Mouse (Mus musculus) MEL (cell line): ENCODE measurements around the gene Inpp4b. TPM values are rescaled to one million over a fixed set of nuclear protein-coding genes. Genes with fewer than 3 reads are reported as not detected.
A peak's percentile ranks its signal among the peaks of the same experiment; 100 is the strongest.

Experiments used
- DNase-seq: peaks from one replicate; pipeline ENCODE4 v3.0.0; 2011; ENCODE audit warnings: low read depth, low spot score
- H3K27ac ChIP-seq: 2 replicates; pipeline ENCODE4 v1.5.1; 2012; ENCODE audit warnings: low read depth, mild to moderate bottlenecking, control low read depth, low read length, moderate library complexity; ENCODE audit not compliant: control insufficient read depth
- H3K27me3 ChIP-seq, 2 experiments: fragments of 150-350 bp in 1 of 2; sonication (generic) in 1 of 2; 2 replicates each; pipeline ENCODE4 v1.6.1; 2012; ENCODE audit warnings: low read length in 2 of 2, mild to moderate bottlenecking in 2 of 2, improper control_type of control experiment in 1 of 2, moderate library complexity in 1 of 2; ENCODE audit not compliant: insufficient read depth in 2 of 2, control insufficient read depth in 1 of 2
- H3K36me3 ChIP-seq, 2 experiments: 2 replicates each; pipeline ENCODE4 v1.6.1; 2012 to 2014; ENCODE audit warnings: low read length in 2 of 2, improper control_type of control experiment in 1 of 2, inconsistent platforms in 1 of 2, mild to moderate bottlenecking in 1 of 2; ENCODE audit not compliant: insufficient read depth in 2 of 2, control insufficient read depth in 1 of 2
- H3K4me1 ChIP-seq, 2 experiments: fragments of 150-350 bp in 1 of 2; sonication (generic) in 1 of 2; 2 replicates each; pipeline ENCODE4 v1.6.1; 2012; ENCODE audit warnings: low read length in 2 of 2, improper control_type of control experiment in 1 of 2, mild to moderate bottlenecking in 1 of 2; ENCODE audit not compliant: insufficient read depth in 2 of 2, control insufficient read depth in 1 of 2
- H3K4me3 ChIP-seq, 2 experiments: fragments of 150-350 bp in 1 of 2; sonication (generic) in 1 of 2; 2 replicates each; pipeline ENCODE4 v1.5.1; 2012; ENCODE audit warnings: low read depth in 2 of 2, low read length in 2 of 2, mild to moderate bottlenecking in 2 of 2, moderate library complexity in 2 of 2, control low read depth in 1 of 2, improper control_type of control experiment in 1 of 2; ENCODE audit not compliant: control insufficient read depth in 1 of 2, insufficient read depth in 1 of 2
- H3K79me2 ChIP-seq: 2 replicates; pipeline ENCODE4 v1.6.1; 2012; ENCODE audit warnings: mild to moderate bottlenecking, low read length, moderate library complexity; ENCODE audit not compliant: control insufficient read depth, poor library complexity, insufficient read depth
- H3K9ac ChIP-seq: 2 replicates; pipeline ENCODE4 v1.6.1; 2012; ENCODE audit warnings: low read depth, mild to moderate bottlenecking, control low read depth, low read length, moderate library complexity; ENCODE audit not compliant: control insufficient read depth, poor library complexity, severe bottlenecking
- H3K9me3 ChIP-seq: fragments of 150-350 bp; sonication (generic); replicated peaks from 2 replicates; pipeline ENCODE4 v1.6.1; 2012; ENCODE audit warnings: mild to moderate bottlenecking, low read length, improper control_type of control experiment, moderate library complexity; ENCODE audit not compliant: insufficient read depth
- BHLHE40 ChIP-seq: IDR thresholded peaks from 2 replicates; pipeline ENCODE4 v1.6.1; 2012; ENCODE audit warnings: low read depth, mild to moderate bottlenecking, inconsistent platforms, low read length, improper control_type of control experiment, borderline replicate concordance
- CHD1 ChIP-seq: IDR thresholded peaks from 2 replicates; pipeline ENCODE4 v1.6.1; 2012; ENCODE audit warnings: low read depth, mild to moderate bottlenecking, inconsistent platforms, low read length, improper control_type of control experiment
- CHD2 ChIP-seq: IDR thresholded peaks from 2 replicates; pipeline ENCODE4 v1.6.1; 2011; ENCODE audit warnings: low read length, improper control_type of control experiment
- CTCF ChIP-seq, 3 experiments: IDR thresholded peaks in 2 of 3; conservative IDR thresholded peaks in 1 of 3; 2 replicates each; pipeline ENCODE4 v1.5.1; 2011 to 2012; ENCODE audit warnings: low read length in 3 of 3, low read depth in 2 of 3, mild to moderate bottlenecking in 2 of 3, improper control_type of control experiment in 1 of 3, inconsistent platforms in 1 of 3, mixed read lengths in 1 of 3, moderate library complexity in 1 of 3; ENCODE audit not compliant: control insufficient read depth in 1 of 3, insufficient read depth in 1 of 3, poor library complexity in 1 of 3, severe bottlenecking in 1 of 3
- E2F4 ChIP-seq: IDR thresholded peaks from 2 replicates; pipeline ENCODE4 v1.6.1; 2011; ENCODE audit warnings: low read depth, low read length, improper control_type of control experiment, borderline replicate concordance
- ETS1 ChIP-seq: IDR thresholded peaks from 2 replicates; pipeline ENCODE4 v1.6.1; 2012; ENCODE audit warnings: low read depth, mild to moderate bottlenecking, inconsistent platforms, low read length, improper control_type of control experiment, moderate library complexity
- GABPA ChIP-seq: IDR thresholded peaks from 2 replicates; pipeline ENCODE4 v1.6.1; 2012; ENCODE audit warnings: low read depth, mild to moderate bottlenecking, inconsistent platforms, low read length, improper control_type of control experiment, moderate library complexity
- JUND ChIP-seq: IDR thresholded peaks from 2 replicates; pipeline ENCODE4 v1.6.1; 2011; ENCODE audit warnings: low read depth, mild to moderate bottlenecking, improper control_type of control experiment, low read length
- MAX ChIP-seq: IDR thresholded peaks from 2 replicates; pipeline ENCODE4 v1.6.1; 2011; ENCODE audit warnings: low read length, improper control_type of control experiment
- MAZ ChIP-seq: IDR thresholded peaks from 2 replicates; pipeline ENCODE4 v1.6.1; 2012; ENCODE audit warnings: low read depth, mild to moderate bottlenecking, inconsistent platforms, low read length, improper control_type of control experiment
- MYB ChIP-seq: IDR thresholded peaks from 2 replicates; pipeline ENCODE4 v1.6.1; 2011; ENCODE audit warnings: mild to moderate bottlenecking, low read depth, low read length, improper control_type of control experiment
- NELFE ChIP-seq: IDR thresholded peaks from 2 replicates; pipeline ENCODE4 v1.6.1; 2011; ENCODE audit warnings: low read depth, low read length, improper control_type of control experiment
- RAD21 ChIP-seq: IDR thresholded peaks from 2 replicates; pipeline ENCODE4 v1.6.1; 2011; ENCODE audit warnings: mild to moderate bottlenecking, low read depth, low read length, improper control_type of control experiment
- SMC3 ChIP-seq: IDR thresholded peaks from 2 replicates; pipeline ENCODE4 v1.6.1; 2011; ENCODE audit warnings: low read depth, low read length, improper control_type of control experiment
- UBTF ChIP-seq: IDR thresholded peaks from 2 replicates; pipeline ENCODE4 v1.6.1; 2012; ENCODE audit warnings: low read depth, mild to moderate bottlenecking, inconsistent platforms, low read length, improper control_type of control experiment, moderate library complexity, borderline replicate concordance; ENCODE audit not compliant: insufficient read depth
- ZC3H11A ChIP-seq: IDR thresholded peaks from 2 replicates; pipeline ENCODE4 v1.6.1; 2012; ENCODE audit warnings: low read depth, mild to moderate bottlenecking, inconsistent platforms, low read length, improper control_type of control experiment
- ZMIZ1 ChIP-seq: IDR thresholded peaks from 2 replicates; pipeline ENCODE4 v1.6.1; 2012; ENCODE audit warnings: low read depth, mild to moderate bottlenecking, inconsistent platforms, low read length, improper control_type of control experiment, moderate library complexity
- ZNF384 ChIP-seq: IDR thresholded peaks from 2 replicates; pipeline ENCODE4 v1.6.1; 2012; ENCODE audit warnings: low read depth, mild to moderate bottlenecking, inconsistent platforms, low read length, improper control_type of control experiment
- polyA plus RNA-seq, 2 experiments: library from polyadenylated mRNA; stranded (reverse) in 1 of 2; unstranded in 1 of 2; fragments of >175 nt in 1 of 2; fragments of >200 nt in 1 of 2; gene quantifications; 2 replicates each; pipeline versions ENCODE4 v1.2.1 to v1.2.4; 2012; ENCODE audit warnings: low replicate concordance in 2 of 2, low read depth in 1 of 2; ENCODE audit not compliant: insufficient read length in 2 of 2, insufficient read depth in 1 of 2, missing spikeins in 1 of 2
- total RNA-seq: library from RNA; depleted of rRNA; stranded (reverse); fragments of 300-350 nt; gene quantifications from 2 replicates; pipeline ENCODE4 v1.2.3, GENCODE M21; 2012

The Inpp4b gene
- total and polyA plus RNA-seq, 3 experiments, result 12.3 to 26.9 (median 13.6) TPM

DNA sequence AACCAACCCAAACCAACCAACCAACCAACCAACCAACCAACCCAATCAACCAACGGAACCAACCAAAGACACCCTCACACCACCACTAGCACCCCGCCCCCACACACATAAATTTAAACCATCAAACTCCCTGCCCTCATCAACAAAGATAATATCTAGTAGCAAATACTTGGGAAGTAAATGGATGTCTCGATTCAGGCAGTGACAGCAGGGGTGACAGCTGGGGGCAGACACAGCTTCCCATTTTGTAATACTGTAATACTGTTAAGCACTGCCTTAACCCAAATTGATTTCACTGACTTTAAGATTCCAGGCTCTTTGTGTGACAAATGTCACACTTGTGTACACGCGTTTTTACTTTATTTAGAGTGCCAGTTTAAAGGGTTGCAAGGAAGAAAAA is 1.2 kb upstream of the Inpp4b start:
- Histone ChIP-seq H3K27ac (no peak overlapping the region), H3K36me3 (peaks cover 0 to 3% of the 10 kb centered on the region in 2 experiments; a peak in 1 of 4 replicates), H3K27me3 (no peaks in the 10 kb centered on the region), H3K79me2 (no peaks in the 10 kb centered on the region), H3K9ac (no peak overlapping the region), H3K9me3 (no peaks in the 10 kb centered on the region), H3K4me1 (peaks cover 0 to 4% of the 10 kb centered on the region in 2 experiments; a peak in 2 of 4 replicates), H3K4me3 (peak overlapping the region; percentile 60 to 96; a peak in 2 of 4 replicates)
- TF ChIP-seq MYB (no peak), ETS1 (no peak), ZNF384 (no peak), UBTF (no peak)
- DNase-seq, result peak; percentile 42

DNA sequence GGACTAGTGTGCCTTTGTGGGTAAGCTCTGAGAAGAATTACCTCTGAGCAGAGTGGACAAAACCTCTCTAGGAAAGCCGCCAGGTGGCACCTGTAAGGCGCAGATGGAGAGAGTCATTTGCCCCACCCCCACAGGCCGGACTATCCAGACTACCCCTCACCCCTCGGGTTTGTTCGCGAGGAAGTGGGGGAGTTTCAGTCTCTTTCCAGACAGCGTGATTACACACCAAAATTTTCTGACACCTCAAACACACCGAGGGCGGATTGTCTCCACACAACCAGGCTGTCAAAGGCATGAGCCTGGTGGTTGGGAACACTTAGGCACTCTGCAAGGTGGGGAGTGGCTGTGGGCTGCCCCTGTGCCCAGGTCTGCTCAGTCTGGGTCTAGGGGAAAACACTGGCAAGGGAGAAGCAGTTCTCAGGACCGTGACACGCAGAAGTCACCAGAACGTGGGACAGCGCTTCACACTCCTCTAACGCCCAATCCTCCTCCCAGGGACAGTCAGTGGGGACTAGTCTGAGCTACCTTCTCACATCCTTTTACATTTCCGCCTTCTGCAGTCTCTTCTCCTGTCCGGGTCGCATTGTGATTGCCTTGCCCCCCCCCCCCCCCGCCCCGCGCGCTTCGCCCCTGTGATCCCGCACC is 643 bp upstream of the Inpp4b start:
- Histone ChIP-seq H3K9me3 (no peaks in the 10 kb centered on the region), H3K4me3 (peak overlapping the region; percentile 60 to 96), H3K9ac (peak overlapping the region; percentile 45), H3K4me1 (peaks cover 0 to 4% of the 10 kb centered on the region in 2 experiments; a peak in 2 of 4 replicates), H3K27ac (peak overlapping the region; percentile 28; the same call in 1 of the 2 replicates), H3K27me3 (no peaks in the 10 kb centered on the region), H3K36me3 (peaks cover 0 to 3% of the 10 kb centered on the region in 2 experiments; a peak in 1 of 4 replicates), H3K79me2 (no peaks in the 10 kb centered on the region)
- TF ChIP-seq SMC3 (peak; percentile 57), MAX (peak; percentile 19; the same call in 1 of the 2 replicates), E2F4 (no peak), ZMIZ1 (no peak), RAD21 (peak; percentile 53), MAZ (no peak), ZC3H11A (peak; percentile 55), UBTF (no peak), JUND (no peak), GABPA (no peak), ZNF384 (no peak), NELFE (no peak), BHLHE40 (0 out of 2 replicates have a peak, but pooled peaks have one; percentile 45), CTCF (IDR thresholded peaks at IDR 0.05 in 2 of 3, conservative IDR thresholded peaks at IDR 0.05 in 1 of 3; ENCODE audit: control insufficient read depth in 1 of 3, insufficient read depth in 1 of 3, low read depth in 2 of 3, low read length in 3 of 3, poor library complexity in 1 of 3, severe bottlenecking in 1 of 3) (peak in 2 of 3 experiments; percentile 54 to 60; a peak in 4 of 6 replicates), CHD1 (no peak), CHD2 (peak; percentile 71)
- peak; percentile 64 for DNase-seq
